Comparison of ENCODE assay signal across 13 mouse cellular contexts in the genomic region with DNA sequence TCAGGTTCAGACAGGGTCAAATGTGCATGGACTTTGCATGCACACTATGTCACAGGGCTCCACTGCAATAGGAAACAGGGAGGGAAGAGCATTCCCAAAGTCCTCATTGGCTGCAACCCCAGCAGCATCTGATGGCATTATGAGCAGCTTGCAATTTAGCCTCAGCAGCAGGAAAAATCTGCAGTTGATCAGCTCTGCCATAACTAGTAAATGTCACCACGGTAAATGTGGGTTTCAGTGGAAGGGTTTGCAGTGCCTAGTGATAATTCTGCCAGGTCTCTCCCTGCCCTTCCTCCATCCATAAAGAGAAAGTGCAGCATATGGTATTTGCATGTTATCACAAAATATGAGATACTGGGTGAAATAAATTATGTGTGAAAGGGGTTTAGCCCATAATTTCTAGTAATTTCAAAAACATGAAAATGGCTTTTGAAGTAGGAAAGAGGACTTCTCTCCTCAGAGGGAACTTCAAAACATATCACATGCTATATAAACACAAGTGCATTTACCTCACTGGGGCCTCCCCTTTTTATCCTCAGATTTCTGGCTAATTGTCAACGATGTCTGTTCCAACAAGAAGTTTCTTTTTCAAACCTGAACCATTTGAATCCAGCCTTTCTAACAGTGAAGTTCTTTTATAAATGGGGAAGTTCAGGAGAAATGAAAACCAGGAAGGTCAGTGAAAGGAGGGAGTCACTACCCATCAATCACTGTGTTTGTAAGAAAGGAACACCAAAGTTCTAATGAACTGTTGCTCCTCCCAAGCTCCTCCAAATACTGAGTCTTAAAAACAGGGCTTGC.
DNase-seq lines count a peak whose midpoint lies in the region; ATAC-seq lines count a peak whose summit lies in the region.
"Had no signal": no experiment of that assay in that cellular context is flagged by ENCODE, and none has a peak within 500 bp of the region (broad histone marks: within the 10 kb centered on the region; RNA-seq: fewer than 3 reads in every experiment).

No protein-coding gene starts in this region.

- H3K4me2 ChIP-seq in kidney, embryonic 16.5 days (replicated peaks; ENCODE audit: low read depth, low read length): no peak overlapping the region
- H3K4me2 ChIP-seq: limb, embryonic 12.5 days had no signal

- ATAC-seq in cerebellum, adult (ENCODE audit: insufficient number of reproducible peaks, low FRiP score, low TSS enrichment): peak; percentile 53; the same call in 1 of the 2 replicates
- ATAC-seq in kidney, embryonic 16.5 days (ENCODE audit: low FRiP score, low TSS enrichment): no peak
- ATAC-seq: activated CD4-positive, CD25-positive, alpha-beta regulatory T cell, adult 4 months had no signal

- H3K4me1 ChIP-seq in kidney, embryonic 16.5 days (ENCODE audit: insufficient read depth, low read length): peaks cover 23% of the 10 kb centered on the region
- H3K4me1 ChIP-seq in heart, embryonic 10.5 days: no peaks in the 10 kb centered on the region

- 19% methylated on average over 2 of the region's 2 CpGs for WGBS in kidney, embryonic 16.5 days
- 68% methylated on average over 2 of the region's 2 CpGs for WGBS in heart, embryonic 10.5 days

- no peaks in the 10 kb centered on the region for H3K27me3 ChIP-seq in kidney, embryonic 16.5 days (ENCODE audit: insufficient read depth, low read length)
- no peaks in the 10 kb centered on the region for H3K27me3 ChIP-seq in heart, embryonic 10.5 days (ENCODE audit: insufficient read depth, poor library complexity, severe bottlenecking)

- H3K27ac ChIP-seq in kidney, embryonic 16.5 days (ENCODE audit: low read length): peak overlapping the region; percentile 46; the same call in 1 of the 2 replicates
- H3K27ac ChIP-seq in heart, embryonic 10.5 days: no peak overlapping the region
- H3K27ac ChIP-seq: limb, embryonic 12.5 days; macrophage had no signal

- DNase-seq in cerebellum, adult 11 months: no peak
- no peak for DNase-seq in kidney, adult 9 months
- DNase-seq in cerebellum, postnatal 10 days: peak; percentile 63 to 66
- DNase-seq in forelimb bud, embryonic 11.5 days (ENCODE audit: low read depth, low spot score): peak; percentile 20
- DNase-seq in heart, embryonic 10.5 days (ENCODE audit: low spot score): no peak
- no peak for DNase-seq in heart, adult 18-20 months
- DNase-seq: kidney, postnatal 36 days had no signal

- no peak overlapping the region for H3K4me3 ChIP-seq in kidney, embryonic 16.5 days (ENCODE audit: low read length)
- H3K4me3 ChIP-seq in heart, embryonic 10.5 days: no peak overlapping the region
- H3K4me3 ChIP-seq: limb, embryonic 12.5 days; myocyte had no signal

- no peaks in the 10 kb centered on the region for H3K36me3 ChIP-seq in kidney, embryonic 16.5 days (ENCODE audit: insufficient read depth, low read length)
- no peaks in the 10 kb centered on the region for H3K36me3 ChIP-seq in heart, embryonic 10.5 days
- H3K36me3 ChIP-seq: limb, embryonic 12.5 days had no signal

- no peak overlapping the region for H3K9ac ChIP-seq in kidney, embryonic 16.5 days (replicated peaks; ENCODE audit: low read length)
- H3K9ac ChIP-seq: limb, embryonic 12.5 days had no signal

- no peaks in the 10 kb centered on the region for H3K9me3 ChIP-seq in kidney, embryonic 16.5 days (ENCODE audit: low read length)
- no peaks in the 10 kb centered on the region for H3K9me3 ChIP-seq in heart, embryonic 10.5 days
- H3K9me3 ChIP-seq: limb, embryonic 12.5 days had no signal

Comparison
In these comparisons a context has a peak if more than half of its experiments do, and no peak if none do; other contexts are left out.
1. DNase-seq: peak in cerebellum, postnatal 10 days (2 of 2) and forelimb bud, embryonic 11.5 days (single experiment); none in cerebellum, adult 11 months (single experiment), kidney, adult 9 months (single experiment), heart, embryonic 10.5 days (single experiment) and heart, adult 18-20 months (0 of 2).